Mouse (Mus musculus) megakaryocyte-erythroid progenitor cell, adult 5 weeks (primary cell): ENCODE results near the gene Scfd1. TPM values are rescaled to one million over a fixed set of nuclear protein-coding genes. Genes with fewer than 3 reads are reported as not detected.

ENCODE experiments used
- polyA plus RNA-seq: library from polyadenylated mRNA; stranded (reverse); fragments of >175 nt; gene quantifications from 2 replicates; pipeline ENCODE4 v1.2.3, GENCODE M21; 2012

Gene Scfd1
- polyA plus RNA-seq: 1.6 and 2.4 TPM in 2 replicates

GRCm38 (mm10) chr12:51377003-51377887 is at the start of gene Scfd1:
Gene Scfd1, plus strand, starts transcription at chr12:51377510.

DNA sequence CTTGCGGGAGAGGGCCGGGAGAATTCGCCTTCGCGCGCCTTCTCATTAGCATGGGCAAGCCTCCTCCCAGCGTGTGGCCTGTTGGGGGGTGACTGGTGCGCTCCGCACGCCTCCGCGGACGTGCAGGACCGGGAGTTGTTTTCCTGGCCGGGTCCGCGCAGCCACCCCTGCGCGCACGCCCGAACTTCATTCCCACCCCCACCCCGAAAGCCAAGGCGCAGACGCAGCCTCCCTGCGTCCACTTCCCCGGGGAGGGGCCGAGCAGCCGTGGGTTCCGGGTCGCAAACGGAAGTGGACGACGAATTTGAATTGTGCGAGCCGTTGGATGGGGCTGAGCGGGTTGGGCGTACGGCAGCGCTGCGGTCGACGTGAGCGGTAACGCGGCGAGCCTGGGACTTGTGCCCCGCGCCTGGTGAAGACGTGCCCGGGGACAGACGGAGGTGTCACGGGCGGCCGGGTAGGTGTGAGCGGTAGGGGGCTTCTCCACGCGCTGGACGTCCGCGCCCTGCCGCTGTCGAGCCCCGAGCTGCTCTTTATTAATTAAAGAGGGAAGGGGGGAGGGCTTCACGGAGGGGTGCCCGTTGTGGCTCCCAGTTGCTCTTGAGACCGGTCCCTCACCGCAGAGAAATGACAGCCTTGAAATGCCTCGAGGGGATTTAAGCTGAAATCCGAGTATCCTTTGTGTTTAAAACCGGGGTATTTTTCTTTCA is 29.2 kb upstream of the Scfd1 start, which contains the start of gene G2e3:
Gene G2e3 (plus strand): TSS at position 74 of the 710 bp plus-strand sequence.

Other genes starting within 250 kb of the Scfd1 start
- 1.6 and 1.7 TPM in 2 replicates for gene G2e3, start 29.4 kb upstream of the Scfd1 start, polyA plus RNA-seq
- gene Coch, start 215.8 kb downstream of the Scfd1 start, polyA plus RNA-seq: 0.02 TPM in 1 of 2 replicates, not detected in the other